Mouse (Mus musculus) liver, adult 2 months (tissue): ENCODE measurements around the gene Zp3.

ENCODE experiments used
- CTCF ChIP-seq: fragments of 200-500 bp; IDR thresholded peaks from 2 replicates; pipeline ENCODE4 v1.5.1; 2011; ENCODE audit warnings: low read depth, low read length, control low read depth
- POLR2A ChIP-seq: fragments of 200-500 bp; IDR thresholded peaks from 2 replicates; pipeline ENCODE4 v1.6.1; 2011; ENCODE audit warnings: low read length, control low read depth; ENCODE audit not compliant: insufficient read depth; ENCODE audit errors: extremely low read depth

DNA sequence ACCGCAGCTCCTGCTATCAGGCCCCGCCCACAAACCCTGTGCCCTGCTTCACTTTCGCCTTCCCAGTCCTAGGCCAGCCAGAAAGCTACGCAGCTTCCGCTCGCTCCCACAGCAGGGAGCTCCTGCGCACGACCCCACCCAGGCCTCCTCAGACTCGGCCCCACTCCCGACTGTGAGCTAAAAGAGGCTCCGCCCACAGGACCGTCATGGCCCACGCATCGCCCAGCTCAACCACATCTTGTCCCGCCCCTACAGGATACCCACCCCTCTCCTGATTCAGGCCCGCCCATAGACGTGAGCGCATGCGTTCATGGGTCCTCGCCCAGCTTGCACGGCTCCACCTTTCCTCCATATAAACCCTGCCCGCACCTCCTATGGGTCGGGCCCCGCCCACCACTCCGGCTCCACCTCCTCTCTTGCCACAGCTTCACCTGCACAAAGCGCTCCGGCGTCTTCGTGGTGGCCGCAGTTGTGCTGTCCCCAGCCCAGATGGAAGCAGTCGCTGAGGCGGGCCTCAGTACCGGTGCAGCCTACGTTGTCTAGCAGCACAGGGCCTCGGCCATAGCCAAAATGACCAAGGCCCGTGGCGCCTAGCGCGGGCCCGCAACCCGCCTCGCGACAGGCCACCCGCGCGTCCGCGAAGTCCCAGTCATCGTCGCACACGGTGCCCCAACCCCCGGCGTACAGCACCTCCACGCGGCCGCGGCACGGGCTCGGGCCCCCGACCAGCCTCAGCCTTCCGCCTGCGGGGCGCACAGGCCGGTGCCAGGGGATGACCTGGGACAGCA is 17.2 kb upstream of the Zp3 start:
- peak; percentile 29 for TF ChIP-seq CTCF
- TF ChIP-seq POLR2A = peak; percentile 97
